Mouse (Mus musculus): ENCODE measurements around the gene Maea. TPM values are rescaled to one million over a fixed set of nuclear protein-coding genes. Genes with fewer than 3 reads are reported as not detected.

Gene Maea
- polyA plus RNA-seq, 1 experiment from 2014 or later, result 182 TPM

DNA sequence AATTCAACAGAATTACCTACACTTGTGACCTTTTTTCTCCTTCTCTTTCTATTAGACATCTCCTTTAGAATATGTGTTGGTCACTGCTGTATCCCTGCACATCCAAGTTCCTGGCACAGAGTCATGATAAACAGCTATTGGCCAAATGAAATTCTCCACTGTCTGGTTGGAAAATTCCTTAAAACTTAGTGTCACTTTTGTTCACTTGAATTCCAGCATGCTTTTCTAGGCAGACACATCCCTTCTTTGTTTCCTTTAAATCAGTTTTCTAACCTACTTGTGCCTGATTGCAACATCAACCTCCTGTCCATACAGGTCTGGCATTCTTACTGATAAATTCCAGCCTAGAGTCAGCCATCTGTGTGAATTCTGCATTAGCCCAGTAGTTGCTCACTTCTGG lies 7.5 kb downstream of the Maea start:
- Histone ChIP-seq H3K4me1 (no peaks in the 10 kb centered on the region; the same call in 1 of the 2 replicates), H3K27ac (replicated peaks) (no peak overlapping the region), H3K4me3 (no peak overlapping the region), H3K9me3 (replicated peaks) (no peaks in the 10 kb centered on the region), H3K36me3 (peaks cover 62% of the 10 kb centered on the region), H3K27me3 (ENCODE audit: low read depth, poor library complexity, severe bottlenecking) (no peaks in the 10 kb centered on the region)
- no peak for DNase-seq (ENCODE audit: low spot score)

DNA sequence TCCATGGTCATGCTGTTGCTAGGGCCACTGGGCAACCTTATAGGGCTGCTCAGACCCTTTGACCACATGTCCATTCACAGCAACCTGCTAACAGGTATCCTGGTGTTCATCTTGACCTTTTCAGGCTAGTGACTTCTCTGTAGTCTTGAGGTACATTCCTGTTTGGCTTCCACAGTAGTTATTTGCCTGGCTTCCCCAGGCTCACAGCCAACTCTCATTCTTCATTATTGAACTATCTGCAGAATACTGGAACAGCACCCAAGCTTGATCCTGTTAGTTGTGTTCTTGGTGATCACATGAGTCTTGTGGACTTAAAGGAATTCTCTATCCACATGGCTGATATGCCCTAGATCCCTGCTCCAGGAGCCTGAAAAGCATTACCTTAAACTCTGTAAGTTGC lies 8.3 kb downstream of the Maea start:
- Histone ChIP-seq H3K36me3 (peaks cover 54% of the 10 kb centered on the region), H3K27me3 (ENCODE audit: low read depth, poor library complexity, severe bottlenecking) (no peaks in the 10 kb centered on the region), H3K9me3 (replicated peaks) (no peaks in the 10 kb centered on the region), H3K4me1 (no peaks in the 10 kb centered on the region), H3K27ac (replicated peaks) (no peak overlapping the region), H3K4me3 (no peak overlapping the region)
- no peak for DNase-seq (ENCODE audit: low spot score)

DNA sequence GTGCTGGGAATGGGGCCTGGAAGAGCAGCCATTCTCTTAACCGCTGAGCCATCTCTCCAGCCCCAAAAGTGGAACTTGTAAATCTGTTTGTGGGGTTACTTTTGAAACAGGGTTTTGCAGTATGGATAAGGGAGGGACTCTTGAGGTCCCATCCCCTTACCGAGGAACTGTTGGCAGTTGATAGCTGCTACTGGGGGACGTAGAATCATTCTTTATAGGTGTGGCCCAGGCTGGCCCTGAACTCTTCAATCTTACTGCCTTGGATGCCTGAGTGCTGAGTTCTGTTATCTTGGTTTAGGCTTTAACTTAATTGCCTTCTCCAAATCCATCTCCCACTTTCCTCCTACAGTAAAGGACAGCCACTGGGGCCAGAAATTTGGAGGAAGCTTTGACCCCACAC lies 8.8 kb downstream of the Maea start:
- Histone ChIP-seq H3K27me3 (ENCODE audit: low read depth, poor library complexity, severe bottlenecking) (no peaks in the 10 kb centered on the region), H3K4me1 (no peaks in the 10 kb centered on the region), H3K9me3 (replicated peaks) (no peaks in the 10 kb centered on the region), H3K4me3 (no peak overlapping the region), H3K36me3 (peaks cover 49% of the 10 kb centered on the region), H3K27ac (replicated peaks) (no peak overlapping the region)
- 99% methylated on average over 3 of the region's 3 CpGs for WGBS
- no peak for DNase-seq (ENCODE audit: low spot score)

DNA sequence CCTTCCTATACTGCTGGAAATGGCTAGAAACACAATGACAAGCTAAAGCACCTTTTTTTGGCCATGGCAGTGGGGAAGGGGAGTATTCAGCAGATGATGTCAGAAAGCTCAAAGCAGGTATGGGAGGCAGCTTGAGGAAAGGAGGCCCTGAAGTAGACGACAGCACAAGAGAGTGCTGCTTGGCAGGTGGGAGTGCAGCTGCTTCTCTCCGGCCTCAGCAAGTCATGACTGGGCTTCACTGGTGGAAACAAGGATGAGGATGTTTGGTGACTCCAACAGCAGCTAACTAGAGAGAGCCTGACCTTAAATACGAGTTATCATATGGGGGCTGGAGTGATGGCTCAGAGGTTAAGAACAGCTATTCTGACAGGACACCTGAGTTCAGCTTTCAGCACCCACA lies 12.3 kb downstream of the Maea start:
- Histone ChIP-seq H3K4me1 (0 out of 2 replicates have a peak, but pooled peaks cover 4% of the 10 kb centered on the region), H3K27ac (replicated peaks) (no peak overlapping the region), H3K27me3 (ENCODE audit: low read depth, poor library complexity, severe bottlenecking) (no peaks in the 10 kb centered on the region), H3K4me3 (no peak overlapping the region), H3K9me3 (replicated peaks) (no peaks in the 10 kb centered on the region), H3K36me3 (peaks cover 23% of the 10 kb centered on the region)
- no peak for DNase-seq (ENCODE audit: low spot score)
- 83% methylated on average over 3 of the region's 3 CpGs for WGBS

DNA sequence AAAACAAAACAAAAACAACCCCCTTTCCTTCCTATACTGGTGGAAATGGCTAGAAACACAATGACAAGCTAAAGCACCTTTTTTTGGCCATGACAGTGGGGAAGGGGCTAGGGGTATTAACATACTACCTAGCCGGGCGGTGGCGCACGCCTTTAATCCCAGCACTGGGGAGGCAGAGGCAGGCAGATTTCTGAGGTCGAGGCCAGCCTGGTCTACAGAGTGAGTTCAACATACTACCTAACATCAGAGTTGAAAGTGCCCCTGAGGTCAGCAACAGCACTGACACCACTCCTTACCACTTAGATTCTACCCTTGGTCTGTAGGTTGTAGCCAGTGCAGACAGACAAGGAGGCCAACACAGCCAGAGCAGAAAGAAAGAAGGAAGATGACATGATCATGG lies 13.9 kb downstream of the Maea start:
- no peak for DNase-seq (ENCODE audit: low spot score)
- H3K27me3 ChIP-seq (ENCODE audit: low read depth, poor library complexity, severe bottlenecking), result no peaks in the 10 kb centered on the region
- H3K27ac ChIP-seq (replicated peaks), result no peak overlapping the region
- peaks cover 20% of the 10 kb centered on the region for H3K36me3 ChIP-seq
- 92% methylated on average over 5 of the region's 5 CpGs for WGBS
- H3K9me3 ChIP-seq (replicated peaks), result no peaks in the 10 kb centered on the region
- H3K4me3 ChIP-seq, result no peak overlapping the region
- 0 out of 2 replicates have a peak, but pooled peaks cover 4% of the 10 kb centered on the region for H3K4me1 ChIP-seq

DNA sequence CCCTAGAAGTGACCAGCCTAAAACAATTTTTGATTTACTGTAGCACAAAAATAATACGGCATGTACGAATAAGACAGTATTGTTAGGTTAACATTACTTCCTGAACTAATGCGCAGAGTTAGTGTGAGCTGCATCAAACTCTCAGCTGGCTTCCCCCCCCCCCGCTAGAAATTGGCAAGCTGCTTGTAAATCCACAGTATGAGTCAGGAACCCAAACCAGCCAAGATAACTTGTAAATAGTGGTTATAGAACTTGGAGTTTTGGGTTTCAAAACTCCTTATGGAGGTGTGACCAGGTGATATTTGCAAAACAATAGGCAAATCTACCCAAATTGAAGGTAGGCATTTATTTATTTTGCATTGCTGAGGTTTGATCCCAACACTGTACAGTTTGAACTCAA lies 14.4 kb downstream of the Maea start:
- H3K27me3 ChIP-seq (ENCODE audit: low read depth, poor library complexity, severe bottlenecking), result no peaks in the 10 kb centered on the region
- WGBS, result 72% methylated on average over 4 of the region's 4 CpGs
- H3K4me3 ChIP-seq, result no peak overlapping the region
- H3K27ac ChIP-seq (replicated peaks), result no peak overlapping the region
- no peak for DNase-seq (ENCODE audit: low spot score)
- no peaks in the 10 kb centered on the region for H3K9me3 ChIP-seq (replicated peaks)
- peaks cover 15% of the 10 kb centered on the region for H3K36me3 ChIP-seq
- H3K4me1 ChIP-seq, result peaks cover 5% of the 10 kb centered on the region; the same call in 1 of the 2 replicates

DNA sequence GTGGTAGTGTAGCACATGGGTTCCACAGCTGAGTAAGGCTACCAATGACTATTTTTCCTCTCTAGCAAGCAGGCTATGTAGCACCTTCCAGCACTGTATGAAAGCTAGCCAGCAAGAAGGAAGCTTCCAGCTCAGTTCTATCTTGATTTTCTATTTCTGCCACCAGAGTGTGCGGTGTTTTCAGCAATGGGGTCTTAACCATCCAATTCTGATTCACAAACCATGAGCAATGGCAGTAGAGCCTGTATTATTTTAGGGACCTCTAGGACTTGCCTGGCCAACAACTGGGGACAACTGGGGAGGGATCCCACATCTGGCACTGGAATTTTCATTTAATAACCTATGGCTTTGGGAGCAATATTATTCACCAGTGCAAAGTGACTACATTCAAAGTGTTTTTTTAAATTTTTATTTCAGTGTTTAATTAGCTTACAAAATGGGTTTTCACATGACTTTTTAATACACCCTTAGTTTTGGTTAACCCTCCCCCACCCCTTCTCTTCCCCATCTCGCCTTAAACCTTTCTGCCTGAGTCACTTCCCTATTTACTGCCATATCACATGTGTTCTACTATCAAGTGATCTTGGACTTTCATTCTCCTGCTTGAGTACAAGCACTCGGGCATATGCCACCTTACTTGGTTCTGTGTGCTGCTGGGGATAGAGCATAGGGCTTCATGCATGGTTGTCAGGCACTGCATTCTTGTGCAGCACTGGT lies 16.4 kb downstream of the Maea start:
- 89% methylated on average over 3 of the region's 3 CpGs for WGBS
- Histone ChIP-seq H3K4me1 (peaks cover 8% of the 10 kb centered on the region; the same call in 1 of the 2 replicates), H3K36me3 (no peaks in the 10 kb centered on the region), H3K9me3 (replicated peaks) (no peaks in the 10 kb centered on the region), H3K4me3 (no peak overlapping the region), H3K27ac (replicated peaks) (no peak overlapping the region), H3K27me3 (ENCODE audit: low read depth, poor library complexity, severe bottlenecking) (no peaks in the 10 kb centered on the region)
- DNase-seq (ENCODE audit: low spot score), result no peak

DNA sequence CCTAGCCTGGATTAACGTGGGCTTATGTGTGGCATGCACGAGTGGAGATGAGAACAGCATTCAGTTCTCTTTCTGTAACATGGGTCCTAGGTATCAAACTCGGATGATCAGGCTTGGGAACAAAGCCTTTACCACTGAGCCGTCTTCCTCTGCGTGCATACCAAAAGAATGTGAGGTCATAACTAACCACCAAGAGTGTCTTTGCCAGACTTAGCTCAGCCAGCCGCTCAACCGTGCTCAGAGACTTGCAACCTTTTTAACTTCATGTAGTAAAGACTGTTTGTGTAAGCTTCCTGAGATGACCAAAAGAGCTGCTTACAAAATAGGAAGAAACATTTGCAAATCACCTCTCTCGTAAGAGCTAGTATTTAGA lies 16.9 kb downstream of the Maea start:
- H3K27ac ChIP-seq (replicated peaks), result no peak overlapping the region
- 80% methylated on average over 8 of the region's 8 CpGs for WGBS

DNA sequence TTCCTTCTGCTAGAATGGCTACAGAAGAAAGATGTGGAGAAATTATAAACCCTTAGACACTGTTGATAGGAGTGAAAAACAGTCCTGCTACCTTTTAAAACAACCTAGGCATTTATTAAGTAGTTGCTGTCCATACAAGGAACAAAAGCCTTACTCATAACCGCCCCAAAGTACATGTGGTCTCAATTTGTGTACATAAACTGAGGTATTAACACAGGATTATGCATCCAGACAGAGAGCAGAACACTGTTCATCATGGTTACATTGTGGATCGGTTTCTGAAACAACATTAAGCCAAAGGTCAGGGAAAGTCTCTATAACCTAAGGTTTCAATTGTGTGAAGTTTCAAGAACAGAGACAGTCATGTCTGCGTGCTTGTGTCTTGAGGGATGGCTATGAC lies 17.7 kb downstream of the Maea start:
- Histone ChIP-seq H3K9me3 (replicated peaks) (no peaks in the 10 kb centered on the region), H3K4me3 (no peak overlapping the region), H3K27me3 (ENCODE audit: low read depth, poor library complexity, severe bottlenecking) (no peaks in the 10 kb centered on the region), H3K4me1 (peaks cover 8% of the 10 kb centered on the region; the same call in 1 of the 2 replicates), H3K36me3 (peaks cover 2% of the 10 kb centered on the region), H3K27ac (replicated peaks) (no peak overlapping the region)
- 86% methylated on average over 3 of the region's 3 CpGs for WGBS
- DNase-seq (ENCODE audit: low spot score), result no peak

More for the DNA sequence above, 16.9 kb downstream of the Maea start:
- Histone ChIP-seq H3K4me1 (peaks cover 8% of the 10 kb centered on the region; the same call in 1 of the 2 replicates), H3K4me3 (no peak overlapping the region), H3K36me3 (no peaks in the 10 kb centered on the region), H3K9me3 (replicated peaks) (no peaks in the 10 kb centered on the region), H3K27me3 (ENCODE audit: low read depth, poor library complexity, severe bottlenecking) (no peaks in the 10 kb centered on the region)
- DNase-seq (ENCODE audit: low spot score), result no peak

DNA sequence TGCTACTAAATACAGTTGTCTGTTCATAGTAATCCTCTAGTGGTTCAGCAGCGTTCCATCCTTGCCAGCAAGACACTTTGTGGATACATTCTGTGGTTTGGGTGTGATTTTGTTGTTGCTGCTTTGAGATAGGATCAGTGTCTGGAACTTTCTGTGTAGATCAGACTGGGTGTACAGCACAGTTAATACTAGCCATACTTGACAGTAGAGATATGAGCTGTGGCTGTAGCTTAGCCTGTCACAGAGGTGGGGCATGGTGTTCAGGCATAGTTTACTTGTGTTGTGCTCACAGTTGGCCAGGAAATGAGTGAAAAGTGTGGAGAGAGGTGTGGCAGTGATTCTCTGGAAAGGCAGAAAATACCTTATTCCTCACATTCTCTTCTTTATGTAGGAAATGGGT lies 22.2 kb downstream of the Maea start:
- Histone ChIP-seq H3K4me1 (peaks cover 15% of the 10 kb centered on the region), H3K36me3 (peaks cover 47% of the 10 kb centered on the region), H3K27ac (replicated peaks) (no peak overlapping the region), H3K4me3 (no peak overlapping the region), H3K9me3 (replicated peaks) (no peaks in the 10 kb centered on the region), H3K27me3 (ENCODE audit: low read depth, poor library complexity, severe bottlenecking) (no peaks in the 10 kb centered on the region)
- DNase-seq (ENCODE audit: low spot score), result no peak
- WGBS, result 97% methylated on average over 1 of the region's 1 CpGs

DNA sequence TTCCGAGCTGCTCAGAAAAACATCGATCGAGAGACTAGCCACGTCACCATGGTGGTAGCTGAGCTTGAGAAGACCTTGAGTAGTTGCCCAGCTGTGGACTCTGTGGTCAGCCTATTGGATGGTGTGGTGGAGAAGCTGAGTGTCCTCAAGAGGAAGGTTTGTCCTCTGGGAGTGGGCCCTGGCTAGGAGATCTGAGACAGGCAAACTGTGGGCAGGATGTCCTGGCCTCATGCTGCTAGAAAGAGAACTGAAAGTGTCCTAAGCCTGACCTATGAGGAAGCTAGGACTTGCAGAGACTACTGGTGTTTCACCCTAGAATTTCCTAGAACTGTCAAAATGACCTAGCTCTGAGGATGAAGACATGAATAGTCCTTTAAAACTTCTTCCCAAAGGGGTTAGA lies 23.2 kb downstream of the Maea start:
- Histone ChIP-seq H3K4me3 (no peak overlapping the region), H3K9me3 (replicated peaks) (no peaks in the 10 kb centered on the region), H3K27me3 (ENCODE audit: low read depth, poor library complexity, severe bottlenecking) (no peaks in the 10 kb centered on the region), H3K36me3 (peaks cover 57% of the 10 kb centered on the region), H3K27ac (replicated peaks) (no peak overlapping the region), H3K4me1 (peaks cover 16% of the 10 kb centered on the region)
- DNase-seq (ENCODE audit: low spot score), result no peak
- WGBS, result 92% methylated on average over 4 of the region's 4 CpGs

DNA sequence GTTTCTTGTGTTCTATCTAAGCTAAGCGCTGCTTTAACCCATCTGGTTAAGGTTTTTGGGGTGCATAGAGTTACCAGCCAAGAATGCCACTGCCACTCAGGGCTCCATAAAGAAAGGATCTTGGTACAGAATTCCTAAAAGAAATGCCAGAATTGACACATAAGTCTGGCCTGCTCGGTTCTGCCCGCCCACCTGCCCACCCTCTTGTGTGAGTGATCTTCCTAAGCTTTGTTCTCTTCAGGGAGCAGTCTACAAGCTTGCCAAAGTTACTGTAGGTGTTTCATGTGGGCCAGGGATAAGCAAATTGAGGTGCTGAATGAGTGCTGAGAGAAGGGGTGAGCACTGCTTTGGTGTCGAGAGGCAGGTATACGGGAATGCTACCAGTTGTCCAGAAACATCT lies 28.0 kb downstream of the Maea start:
- Histone ChIP-seq H3K4me1 (peaks cover 12% of the 10 kb centered on the region), H3K9me3 (replicated peaks) (no peaks in the 10 kb centered on the region), H3K27me3 (ENCODE audit: low read depth, poor library complexity, severe bottlenecking) (no peaks in the 10 kb centered on the region), H3K4me3 (no peak overlapping the region), H3K36me3 (peaks cover 100% of the 10 kb centered on the region), H3K27ac (replicated peaks) (no peak overlapping the region)
- 93% methylated on average over 5 of the region's 5 CpGs for WGBS
- DNase-seq (ENCODE audit: low spot score), result no peak

DNA sequence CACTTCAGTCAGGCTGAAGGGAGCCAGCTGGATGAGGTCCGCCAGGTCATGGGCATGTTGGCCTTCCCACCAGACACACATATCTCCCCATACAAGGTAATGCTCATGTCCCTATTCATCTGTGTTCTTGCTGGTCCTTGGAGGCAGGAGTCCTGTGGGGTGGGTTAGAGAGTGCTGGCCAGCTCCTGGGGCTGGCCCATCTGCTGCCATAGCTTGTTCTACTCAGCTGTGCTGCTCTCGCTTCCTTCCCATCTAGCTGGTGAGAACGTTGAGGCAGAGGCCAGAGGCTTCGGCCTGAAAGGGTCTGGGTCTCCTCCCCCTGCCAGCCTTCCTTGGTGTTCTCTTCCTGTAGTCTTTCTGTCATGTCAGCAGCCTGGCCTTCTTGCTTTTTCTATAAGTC lies 33.3 kb downstream of the Maea start:
- no peaks in the 10 kb centered on the region for H3K9me3 ChIP-seq (replicated peaks)
- no peak overlapping the region for H3K4me3 ChIP-seq
- no peak for DNase-seq (ENCODE audit: low spot score)
- 89% methylated on average over 4 of the region's 4 CpGs for WGBS
- H3K36me3 ChIP-seq, result peaks cover 100% of the 10 kb centered on the region
- 0 out of 2 replicates have a peak, but pooled peaks cover 3% of the 10 kb centered on the region for H3K4me1 ChIP-seq
- H3K27ac ChIP-seq (replicated peaks), result no peak overlapping the region
- no peaks in the 10 kb centered on the region for H3K27me3 ChIP-seq (ENCODE audit: low read depth, poor library complexity, severe bottlenecking)

DNA sequence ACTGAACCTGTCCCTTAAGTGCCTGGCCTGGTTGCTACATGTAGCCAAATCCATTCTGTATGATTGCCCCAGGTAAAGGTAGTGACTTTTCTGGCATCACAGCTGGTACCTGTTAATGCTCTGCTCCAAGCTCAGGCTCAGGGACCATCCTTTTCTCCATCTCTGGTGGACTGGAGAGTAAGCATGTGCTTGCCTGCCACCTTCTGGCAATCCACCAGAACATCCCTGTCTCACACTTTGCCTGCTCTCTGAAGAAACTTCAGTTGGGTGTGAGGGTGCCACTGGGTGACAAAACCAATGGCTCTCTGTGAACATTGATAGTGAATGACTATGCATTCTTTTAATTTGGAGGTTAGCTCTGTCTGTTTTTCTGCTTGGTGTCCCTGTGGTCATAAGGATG lies 35.8 kb downstream of the Maea start:
- 0 out of 2 replicates have a peak, but pooled peaks cover 3% of the 10 kb centered on the region for H3K4me1 ChIP-seq
- no peaks in the 10 kb centered on the region for H3K27me3 ChIP-seq (ENCODE audit: low read depth, poor library complexity, severe bottlenecking)
- no peak for DNase-seq (ENCODE audit: low spot score)
- H3K9me3 ChIP-seq (replicated peaks), result no peaks in the 10 kb centered on the region
- H3K36me3 ChIP-seq, result peaks cover 83% of the 10 kb centered on the region
- H3K27ac ChIP-seq (replicated peaks), result no peak overlapping the region
- H3K4me3 ChIP-seq, result no peak overlapping the region

All from midbrain, embryonic 10.5 days (tissue).